Mouse (Mus musculus) testis, adult 2 months (tissue): ENCODE measurements around the gene Dusp16.

ENCODE experiments used
- CTCF ChIP-seq: fragments of 200-500 bp; IDR thresholded peaks from 2 replicates; pipeline ENCODE4 v1.5.1; 2012; ENCODE audit warnings: low read depth, mild to moderate bottlenecking, inconsistent platforms, low read length, moderate library complexity; ENCODE audit not compliant: control insufficient read depth, insufficient read depth, insufficient replicate concordance
- POLR2A ChIP-seq: fragments of 200-500 bp; IDR thresholded peaks from 2 replicates; pipeline ENCODE4 v1.6.1; 2012; ENCODE audit warnings: low read depth, mild to moderate bottlenecking, inconsistent platforms, low read length, moderate library complexity; ENCODE audit not compliant: control insufficient read depth

GRCm38 (mm10) chr6:134678037-134678436 lies 114.4 kb downstream of the Dusp16 start:
- TF ChIP-seq POLR2A (no peak), CTCF (no peak)
